Mouse (Mus musculus): Measurements from ENCODE around the gene Smu1. TPM values are rescaled to one million over a fixed set of nuclear protein-coding genes. Genes with fewer than 3 reads are reported as not detected.

Smu1 gene
- polyA plus RNA-seq, 1 experiment from 2014 or later: 100 TPM

GRCm38 (mm10) chr4:40697059-40697458 is 60.7 kb downstream of the Smu1 start:
- Histone ChIP-seq H3K4me1 (ENCODE audit: control insufficient read depth in 2 of 2, insufficient read depth in 2 of 2, low read length in 2 of 2) (peaks cover 0 to 4% of the 10 kb centered on the region in 2 experiments; a peak in 3 of 4 replicates), H3K27ac (replicated peaks in 1 of 2; ENCODE audit: control insufficient read depth in 1 of 2, insufficient read depth in 1 of 2, low read depth in 2 of 2, low read length in 2 of 2) (no peak overlapping the region), H3K27me3 (ENCODE audit: control insufficient read depth, insufficient read depth, low read length) (no peaks in the 10 kb centered on the region), H3K4me2 (ENCODE audit: low read length) (no peak overlapping the region), H3K4me3 (ENCODE audit: control insufficient read depth in 1 of 2, insufficient read depth in 1 of 2, low read depth in 1 of 2, low read length in 2 of 2) (no peak overlapping the region), H3K9me3 (ENCODE audit: control insufficient read depth, low read length) (no peaks in the 10 kb centered on the region), H3K36me3 (ENCODE audit: control insufficient read depth, insufficient read depth, low read length) (peaks cover 45% of the 10 kb centered on the region), H3K9ac (ENCODE audit: low read length) (no peak overlapping the region)
- ATAC-seq (ENCODE audit: insufficient number of reproducible peaks, insufficient read depth, low FRiP score, low read depth): no peak
- WGBS: 75% methylated on average over 7 of the region's 7 CpGs

GRCm38 (mm10) chr4:40691100-40691499 is 66.6 kb downstream of the Smu1 start:
- no peak overlapping the region for H3K27ac ChIP-seq (replicated peaks in 1 of 2; ENCODE audit: control insufficient read depth in 1 of 2, insufficient read depth in 1 of 2, low read depth in 2 of 2, low read length in 2 of 2)
- H3K9ac ChIP-seq (ENCODE audit: low read length): no peak overlapping the region
- H3K27me3 ChIP-seq (ENCODE audit: control insufficient read depth, insufficient read depth, low read length): no peaks in the 10 kb centered on the region
- H3K36me3 ChIP-seq (ENCODE audit: control insufficient read depth, insufficient read depth, low read length): peaks cover 85% of the 10 kb centered on the region
- ATAC-seq (ENCODE audit: insufficient number of reproducible peaks, insufficient read depth, low FRiP score, low read depth): no peak
- WGBS: 90% methylated on average over 11 of the region's 11 CpGs
- no peak overlapping the region for H3K4me3 ChIP-seq (ENCODE audit: control insufficient read depth in 1 of 2, insufficient read depth in 1 of 2, low read depth in 1 of 2, low read length in 2 of 2)
- no peaks in the 10 kb centered on the region for H3K9me3 ChIP-seq (ENCODE audit: control insufficient read depth, low read length)
- H3K4me2 ChIP-seq (ENCODE audit: low read length): no peak overlapping the region
- no peaks in the 10 kb centered on the region for H3K4me1 ChIP-seq (ENCODE audit: control insufficient read depth in 2 of 2, insufficient read depth in 2 of 2, low read length in 2 of 2)

MicroRNAs within 50 kb of the gene (microRNA counts, 519-probe panel; counts per million panel counts)
- microRNA mmu-miR-207: 322 counts per million, percentile 70 among the panel's probes with 10 or more counts

Small RNA genes lying within 50 kb of the gene (microRNA-seq; reads per million reads assigned to microRNA genes)
- gene Mir207: not detected

Other genes starting within 250 kb of the Smu1 start
- gene Aptx, start 54.7 kb downstream of the Smu1 start, polyA plus RNA-seq (2014; fragmentation: Nextera tagmentation; extraction: Ambion mirVana): 25.1 and 29.0 TPM in 2 replicates
- gene Dnaja1, start 35.8 kb downstream of the Smu1 start, polyA plus RNA-seq (2014; fragmentation: Nextera tagmentation; extraction: Ambion mirVana): 218 and 239 TPM in 2 replicates
- gene B4galt1, start 96.1 kb upstream of the Smu1 start, polyA plus RNA-seq (2014; fragmentation: Nextera tagmentation; extraction: Ambion mirVana): 58.5 and 60.6 TPM in 2 replicates
- gene Spink4, start 162.1 kb upstream of the Smu1 start, polyA plus RNA-seq (2014; fragmentation: Nextera tagmentation; extraction: Ambion mirVana): 7.6 and 12.1 TPM in 2 replicates
- gene Bag1, start 190.4 kb upstream of the Smu1 start, polyA plus RNA-seq (2014; fragmentation: Nextera tagmentation; extraction: Ambion mirVana): 199 and 211 TPM in 2 replicates
- gene Chmp5, start 190.5 kb upstream of the Smu1 start, polyA plus RNA-seq (2014; fragmentation: Nextera tagmentation; extraction: Ambion mirVana): 74.7 and 82.9 TPM in 2 replicates
- gene Nfx1, start 213.0 kb upstream of the Smu1 start, polyA plus RNA-seq (2014; fragmentation: Nextera tagmentation; extraction: Ambion mirVana): 56.1 and 59.0 TPM in 2 replicates